Mouse (Mus musculus) lung, adult 2 months (tissue): Measurements from ENCODE around the gene Zbtb16. TPM values are rescaled to one million over a fixed set of nuclear protein-coding genes. Genes with fewer than 3 reads are reported as not detected.

Experiments used
- DNase-seq: peaks from one replicate; pipeline ENCODE4 v3.0.0; 2022
- H3K4me1 ChIP-seq: fragments of 200-500 bp; 2 replicates; pipeline ENCODE4 v1.6.1; 2011; ENCODE audit warnings: low read length; ENCODE audit not compliant: control insufficient read depth, insufficient read depth
- H3K4me3 ChIP-seq: fragments of 200-500 bp; replicated peaks from 2 replicates; pipeline ENCODE3; 2011; ENCODE audit warnings: low read depth, mild to moderate bottlenecking, control low read depth, low read length; ENCODE audit errors: extremely low read depth
- CTCF ChIP-seq: fragments of 200-500 bp; IDR thresholded peaks from 2 replicates; pipeline ENCODE4 v1.5.1; 2011; ENCODE audit warnings: mild to moderate bottlenecking, low read length, control low read depth; ENCODE audit not compliant: insufficient read depth
- POLR2A ChIP-seq: fragments of 200-500 bp; IDR thresholded peaks from 2 replicates; pipeline ENCODE4 v1.6.1; 2011; ENCODE audit warnings: low read depth, mild to moderate bottlenecking, control low read depth, low read length, borderline replicate concordance; ENCODE audit errors: extremely low read depth
- WGBS: fragments of 180-500 bp; shearing (Covaris S2); methylation state at CpG from one replicate; pipeline ENCODE4 v1.1.7; 2018; 5-methylcytosine and 5-hydroxymethylcytosine counted together
- polyA plus RNA-seq: library from polyadenylated mRNA; depleted of rRNA; stranded (reverse); fragments of >200 nt; gene quantifications from 2 replicates; pipeline ENCODE4 v1.2.3, GENCODE M21; 2012

Zbtb16 gene
- polyA plus RNA-seq, 1 experiment, result 16.0 TPM

GRCm38 (mm10) chr9:48795095-48795494, 40.9 kb downstream of the Zbtb16 start:
- TF ChIP-seq CTCF (no peak), POLR2A (no peak)
- no peak for DNase-seq
- Histone ChIP-seq H3K4me3 (no peak overlapping the region), H3K4me1 (peaks cover 28% of the 10 kb centered on the region)
- WGBS, result 40% methylated on average over 8 of the region's 8 CpGs

GRCm38 (mm10) chr9:48794463-48794862, 41.6 kb downstream of the Zbtb16 start:
- no peak for DNase-seq
- Histone ChIP-seq H3K4me3 (no peak overlapping the region), H3K4me1 (peaks cover 30% of the 10 kb centered on the region)
- TF ChIP-seq CTCF, result no peak
- TF ChIP-seq POLR2A, result no peak
- 75% methylated on average over 2 of the region's 2 CpGs for WGBS

- no peak for TF ChIP-seq CTCF
- no peak for TF ChIP-seq POLR2A
- 55% methylated on average over 4 of the region's 4 CpGs for WGBS
- peaks cover 38% of the 10 kb centered on the region for H3K4me1 ChIP-seq
Observed at GRCm38 (mm10) chr9:48793638-48794188, 42.3 kb downstream of the Zbtb16 start.

DNA sequence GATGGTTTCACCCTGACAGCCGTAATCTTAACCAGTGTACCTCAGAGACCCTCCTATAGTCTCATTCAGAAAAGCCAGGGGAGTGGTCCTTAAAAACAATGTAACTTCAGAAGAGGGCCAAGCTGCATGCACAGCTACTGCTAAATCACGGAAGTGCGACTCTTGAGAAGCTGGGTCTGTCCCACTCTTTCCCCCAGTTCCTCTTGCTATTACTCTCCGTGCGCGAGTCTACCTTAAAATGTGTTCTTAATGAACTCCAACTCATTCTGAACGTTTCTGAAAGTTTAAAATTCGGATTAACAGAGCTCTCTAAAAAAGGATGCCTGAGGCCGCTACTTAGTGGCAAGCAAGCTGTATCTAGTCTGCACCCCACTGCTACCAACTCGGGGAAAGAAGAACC, 45.4 kb downstream of the Zbtb16 start:
- no peak for TF ChIP-seq CTCF
- no peak for TF ChIP-seq POLR2A
- 84% methylated on average over 10 of the region's 10 CpGs for WGBS
- H3K4me3 ChIP-seq, result no peak overlapping the region
- DNase-seq, result no peak
- H3K4me1 ChIP-seq, result peaks cover 47% of the 10 kb centered on the region

More at GRCm38 (mm10) chr9:48793638-48794188, 42.3 kb downstream of the Zbtb16 start:
- no peak for DNase-seq
- no peak overlapping the region for H3K4me3 ChIP-seq

DNA sequence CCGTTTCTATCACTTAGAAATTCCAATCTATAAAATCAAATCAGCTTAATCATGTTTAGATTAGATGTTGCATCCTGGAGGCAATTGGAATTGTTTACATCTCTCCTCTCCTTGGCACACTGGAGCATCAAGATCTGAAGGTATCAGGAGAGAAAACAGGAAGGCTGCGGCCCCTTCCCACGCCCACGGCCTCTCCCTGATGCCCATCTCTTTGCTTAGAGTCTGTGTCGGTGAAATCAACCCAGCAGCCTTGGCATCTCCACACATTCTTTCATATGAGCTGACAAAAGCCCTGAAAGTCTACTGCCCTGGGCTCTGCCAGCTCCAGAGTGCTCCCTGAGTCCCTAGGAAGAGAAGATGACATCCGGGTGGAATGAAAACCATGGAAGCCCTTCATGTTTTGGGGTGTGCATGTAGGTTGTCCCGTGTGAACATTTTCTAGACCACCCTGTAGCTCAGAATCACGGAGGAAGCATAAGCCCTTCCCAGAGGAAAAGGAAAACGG, 48.1 kb downstream of the Zbtb16 start:
- 31% methylated on average over 9 of the region's 9 CpGs for whole genome bisulfite sequencing
- DNase-seq, result no peak
- H3K4me1 ChIP-seq, result peaks cover 28% of the 10 kb centered on the region
- H3K4me3 ChIP-seq, result no peak overlapping the region
- TF ChIP-seq CTCF (no peak), POLR2A (no peak)

- no peak for DNase-seq
- Histone ChIP-seq H3K4me1 (peaks cover 27% of the 10 kb centered on the region), H3K4me3 (no peak overlapping the region)
- WGBS, result 32% methylated on average over 1 of the region's 1 CpGs
- no peak for TF ChIP-seq POLR2A
- no peak for TF ChIP-seq CTCF
Observed at GRCm38 (mm10) chr9:48787321-48787720, 48.7 kb downstream of the Zbtb16 start.

DNA sequence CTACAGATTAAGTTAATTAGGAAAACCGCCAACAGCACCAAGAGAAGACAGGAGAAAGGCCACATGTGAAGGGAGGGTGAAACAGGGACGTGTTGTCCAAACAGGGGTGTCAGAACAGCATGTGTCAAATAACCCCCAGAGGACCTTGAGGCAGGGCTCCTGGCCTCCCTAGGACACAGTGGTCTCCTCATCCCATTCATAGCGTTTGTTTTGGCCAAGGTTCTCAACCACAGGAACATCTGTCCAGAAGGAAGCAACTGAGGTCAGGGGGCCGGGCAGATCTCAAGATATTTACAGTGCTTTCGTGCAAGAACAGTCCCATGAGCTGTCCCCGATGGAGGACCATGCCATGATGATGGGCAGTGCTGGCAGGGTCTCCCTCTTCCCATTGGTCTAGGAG, 49.2 kb downstream of the Zbtb16 start:
- Histone ChIP-seq H3K4me3 (no peak overlapping the region), H3K4me1 (peaks cover 26% of the 10 kb centered on the region)
- no peak for TF ChIP-seq POLR2A
- no peak for TF ChIP-seq CTCF
- DNase-seq, result no peak
- 50% methylated on average over 6 of the region's 6 CpGs for WGBS

DNA sequence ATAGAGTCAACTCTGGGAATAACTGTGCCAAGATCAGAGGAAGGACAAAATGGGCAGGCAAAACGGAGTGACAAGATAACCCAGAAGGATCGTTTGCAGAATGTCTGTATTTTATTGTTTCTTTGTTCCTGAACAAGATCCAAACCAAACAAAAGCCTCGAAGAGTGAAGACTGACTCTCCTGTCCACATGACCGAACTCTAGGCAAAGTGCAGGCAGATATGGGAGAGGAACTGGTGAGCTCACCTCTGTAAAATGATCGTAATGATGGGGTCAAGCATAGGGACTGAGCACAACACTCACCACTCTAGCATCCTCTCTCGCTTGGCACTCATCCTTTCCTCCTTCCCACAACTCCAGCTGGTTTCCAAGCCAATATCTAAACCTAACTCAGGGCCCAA, 51.1 kb downstream of the Zbtb16 start:
- 46% methylated on average over 6 of the region's 6 CpGs for WGBS
- Histone ChIP-seq H3K4me1 (peaks cover 26% of the 10 kb centered on the region), H3K4me3 (no peak overlapping the region)
- TF ChIP-seq POLR2A (no peak), CTCF (no peak)
- no peak for DNase-seq

- WGBS, result 57% methylated on average over 4 of the region's 4 CpGs
- TF ChIP-seq POLR2A, result no peak
- no peak for TF ChIP-seq CTCF
- no peak overlapping the region for H3K4me3 ChIP-seq
- peaks cover 14% of the 10 kb centered on the region for H3K4me1 ChIP-seq
- no peak for DNase-seq
Observed at GRCm38 (mm10) chr9:48783292-48783691, 52.7 kb downstream of the Zbtb16 start.

GRCm38 (mm10) chr9:48782284-48783060, 53.5 kb downstream of the Zbtb16 start:
- no peak for DNase-seq
- 51% methylated on average over 15 of the region's 15 CpGs for WGBS
- peaks cover 9% of the 10 kb centered on the region for H3K4me1 ChIP-seq
- TF ChIP-seq CTCF (no peak), POLR2A (no peak)
- H3K4me3 ChIP-seq, result no peak overlapping the region
